Mouse (Mus musculus): ENCODE data around the gene Scg5. TPM values are rescaled to one million over a fixed set of nuclear protein-coding genes. Genes with fewer than 3 reads are reported as not detected.
A peak's percentile ranks its signal among the peaks of the same experiment; 100 is the strongest.

Scg5 gene
- total RNA-seq (2021) = under 1 TPM in 1 of 2 experiments, not detected in 1; 0.31 TPM
- long read RNA-seq, experiment 1, partial matches to known transcripts = 0 of 1 reads
- long read RNA-seq, experiment 1, other reads (novel, unspliced or antisense) = 0 of 1 reads
- long read RNA-seq, experiment 2 = 0 reads

- peak; percentile 6 to 10 for DNase-seq
Measured at GRCm38 (mm10) chr2:113828943-113829882, at the start of gene Scg5. TSS of gene Scg5 (minus strand) at chr2:113829121.

GRCm38 (mm10) chr2:113870115-113870514 lies 41.2 kb upstream of the Scg5 start:
- no peak for DNase-seq

GRCm38 (mm10) chr2:113868404-113868803 lies 39.5 kb upstream of the Scg5 start:
- no peak for DNase-seq

- DNase-seq = peak in 1 of 2 experiments; percentile 32
Measured at GRCm38 (mm10) chr2:113866155-113866554, 37.2 kb upstream of the Scg5 start.

- DNase-seq = no peak
Measured at GRCm38 (mm10) chr2:113849141-113849540, 20.2 kb upstream of the Scg5 start.

GRCm38 (mm10) chr2:113848245-113849121 lies 19.6 kb upstream of the Scg5 start, which contains the start of gene Arhgap11a:
TSS of gene Arhgap11a (minus strand) at chr2:113848661.
- DNase-seq = peak; percentile 92 to 97

GRCm38 (mm10) chr2:113847678-113848244 lies 18.8 kb upstream of the Scg5 start:
- no peak for DNase-seq

- no peak for DNase-seq
Measured at GRCm38 (mm10) chr2:113845081-113845480, 16.2 kb upstream of the Scg5 start.

- DNase-seq = no peak
Measured at GRCm38 (mm10) chr2:113841656-113842437, 12.9 kb upstream of the Scg5 start.

- no peak for DNase-seq
Measured at GRCm38 (mm10) chr2:113839488-113839887, 10.6 kb upstream of the Scg5 start.

- no peak for DNase-seq
Measured at GRCm38 (mm10) chr2:113835219-113835618, 6.3 kb upstream of the Scg5 start.

GRCm38 (mm10) chr2:113828086-113828942 lies 607 bp downstream of the Scg5 start:
- DNase-seq = no peak

- DNase-seq = peak; percentile 33 to 55
Measured at GRCm38 (mm10) chr2:113823909-113824308, 5.0 kb downstream of the Scg5 start.

- no peak for DNase-seq
Measured at GRCm38 (mm10) chr2:113822367-113822766, 6.6 kb downstream of the Scg5 start.

GRCm38 (mm10) chr2:113821176-113821734 lies 7.7 kb downstream of the Scg5 start:
- no peak for DNase-seq

GRCm38 (mm10) chr2:113820117-113820516 lies 8.8 kb downstream of the Scg5 start:
- peak; percentile 16 to 38 for DNase-seq

GRCm38 (mm10) chr2:113817681-113818606 lies 11.0 kb downstream of the Scg5 start:
- DNase-seq = no peak

- peak; percentile 25 to 79 for DNase-seq
Measured at GRCm38 (mm10) chr2:113807640-113808039, 21.3 kb downstream of the Scg5 start.
